Mouse (Mus musculus): ENCODE results near the gene Setmar.

Setmar gene

GRCm38 (mm10) chr6:108064918-108065526 lies at the start of gene Setmar:
Gene Setmar, plus strand, starts transcription at chr6:108065045.
- DNase-seq (ENCODE audit: extremely low read depth, low read depth): peak; percentile 81

GRCm38 (mm10) chr6:108021646-108022045 lies 43.2 kb upstream of the Setmar start:
- no peak for DNase-seq (ENCODE audit: extremely low read depth, low read depth)

GRCm38 (mm10) chr6:108055041-108055440 lies 9.8 kb upstream of the Setmar start:
- peak; percentile 12 for DNase-seq (ENCODE audit: extremely low read depth, low read depth)

GRCm38 (mm10) chr6:108055946-108056345 lies 8.9 kb upstream of the Setmar start:
- peak; percentile 8 for DNase-seq (ENCODE audit: extremely low read depth, low read depth)

GRCm38 (mm10) chr6:108057353-108057752 lies 7.5 kb upstream of the Setmar start:
- DNase-seq (ENCODE audit: extremely low read depth, low read depth): no peak

- no peak for DNase-seq (ENCODE audit: extremely low read depth, low read depth)
These were observed 6.8 kb upstream of the Setmar start for GRCm38 (mm10) chr6:108058066-108058465.

GRCm38 (mm10) chr6:108061121-108061520 lies 3.7 kb upstream of the Setmar start:
- DNase-seq (ENCODE audit: extremely low read depth, low read depth): no peak

- DNase-seq (ENCODE audit: extremely low read depth, low read depth): peak; percentile 72
These were observed 738 bp downstream of the Setmar start for GRCm38 (mm10) chr6:108065583-108065982.

GRCm38 (mm10) chr6:108070947-108071346 lies 6.1 kb downstream of the Setmar start:
- no peak for DNase-seq (ENCODE audit: extremely low read depth, low read depth)

GRCm38 (mm10) chr6:108073071-108073470 lies 8.2 kb downstream of the Setmar start:
- no peak for DNase-seq (ENCODE audit: extremely low read depth, low read depth)

- DNase-seq (ENCODE audit: extremely low read depth, low read depth): no peak
These were observed 9.1 kb downstream of the Setmar start for GRCm38 (mm10) chr6:108073931-108074330.

GRCm38 (mm10) chr6:108074624-108075023 lies 9.8 kb downstream of the Setmar start:
- DNase-seq (ENCODE audit: extremely low read depth, low read depth): no peak

GRCm38 (mm10) chr6:108075857-108076256 lies 11.0 kb downstream of the Setmar start:
- no peak for DNase-seq (ENCODE audit: extremely low read depth, low read depth)

GRCm38 (mm10) chr6:108091296-108091695 lies 26.5 kb downstream of the Setmar start:
- no peak for DNase-seq (ENCODE audit: extremely low read depth, low read depth)

GRCm38 (mm10) chr6:108092646-108093045 lies 27.8 kb downstream of the Setmar start:
- DNase-seq (ENCODE audit: extremely low read depth, low read depth): no peak

GRCm38 (mm10) chr6:108093449-108093848 lies 28.6 kb downstream of the Setmar start:
- DNase-seq (ENCODE audit: extremely low read depth, low read depth): no peak

GRCm38 (mm10) chr6:108095445-108095844 lies 30.6 kb downstream of the Setmar start:
- DNase-seq (ENCODE audit: extremely low read depth, low read depth): no peak

- DNase-seq (ENCODE audit: extremely low read depth, low read depth): peak; percentile 77
These were observed 33.5 kb downstream of the Setmar start for GRCm38 (mm10) chr6:108098171-108098845.

- DNase-seq (ENCODE audit: extremely low read depth, low read depth): no peak
These were observed 34.0 kb downstream of the Setmar start for GRCm38 (mm10) chr6:108098846-108099217.

GRCm38 (mm10) chr6:108101936-108102830 lies 37.3 kb downstream of the Setmar start:
- DNase-seq (ENCODE audit: extremely low read depth, low read depth): no peak

- DNase-seq (ENCODE audit: extremely low read depth, low read depth): no peak
These were observed 42.5 kb downstream of the Setmar start for GRCm38 (mm10) chr6:108107376-108107775.

GRCm38 (mm10) chr6:108110336-108110735 lies 45.5 kb downstream of the Setmar start:
- DNase-seq (ENCODE audit: extremely low read depth, low read depth): no peak

Data from MEL-GATA-1-ER (cell line).